Mouse (Mus musculus): ENCODE data around the gene Cdc42ep4. TPM values are rescaled to one million over a fixed set of nuclear protein-coding genes. Genes with fewer than 3 reads are reported as not detected.

Gene Cdc42ep4
- total and polyA plus RNA-seq, 3 experiments, result 2.3 to 8.1 (median 3.4) TPM

DNA sequence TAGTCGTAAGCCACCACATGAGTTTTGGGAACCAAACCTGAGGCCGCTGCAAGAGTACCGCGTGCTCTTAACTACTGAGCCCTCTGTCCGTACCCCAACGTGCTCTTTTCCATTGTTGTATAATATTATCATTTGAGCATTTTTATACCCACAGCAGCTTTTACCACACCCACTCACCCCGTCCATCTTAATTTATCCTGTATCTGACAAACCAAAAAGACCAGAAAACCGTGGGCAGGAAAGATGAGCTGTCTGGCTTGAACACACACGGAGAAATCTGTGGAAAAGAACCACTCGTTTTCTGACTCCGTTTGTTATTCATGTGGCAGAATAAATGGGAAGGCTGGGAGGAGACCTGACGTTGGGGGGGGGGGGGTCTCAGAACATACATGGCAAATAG is 61.2 kb downstream of the Cdc42ep4 start:
- peaks cover 49 to 79% of the 10 kb centered on the region in 2 experiments for H3K36me3 ChIP-seq (replicated peaks in 1 of 2; ENCODE audit: control insufficient read depth in 1 of 2, insufficient read depth in 1 of 2, low read length in 1 of 2)

DNA sequence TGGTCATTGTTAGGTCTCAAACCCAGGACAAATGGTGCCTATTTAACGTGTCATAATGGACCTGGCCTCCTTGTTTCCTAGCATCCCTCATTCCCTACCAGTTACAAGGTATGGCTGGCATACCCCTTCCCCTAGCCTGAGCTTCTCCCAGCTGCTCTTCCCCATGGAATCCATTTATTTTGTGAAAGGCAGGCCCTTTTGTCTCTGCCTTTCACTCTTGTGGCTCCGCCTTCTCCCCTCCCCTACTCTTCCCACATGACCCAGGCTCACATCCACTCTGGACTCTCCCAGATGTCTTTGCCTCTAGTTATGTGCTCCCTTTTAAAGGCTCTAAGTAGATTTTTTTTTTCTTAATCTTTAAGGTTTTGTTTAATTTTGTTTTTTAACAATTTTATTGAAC is 64.7 kb downstream of the Cdc42ep4 start:
- no peak for DNase-seq (ENCODE audit: extremely low read depth)
- no peak overlapping the region for H3K9ac ChIP-seq (ENCODE audit: insufficient read depth, low read depth)
- H3K4me2 ChIP-seq (ENCODE audit: insufficient read depth, low read depth, poor library complexity, severe bottlenecking), result no peak overlapping the region
- no peak overlapping the region for H3K4me3 ChIP-seq (replicated peaks in 1 of 3; ENCODE audit: low read depth in 2 of 3, low read length in 2 of 3, poor library complexity in 1 of 3)
- no peak for TF ChIP-seq CHD1 (IDR thresholded peaks at IDR 0.05; ENCODE audit: low read depth, low read length)
- TF ChIP-seq USF2 (conservative IDR thresholded peaks at IDR 0.05; ENCODE audit: low read depth, low read length), result no peak
- TF ChIP-seq KAT2A (IDR thresholded peaks at IDR 0.05; ENCODE audit: insufficient replicate concordance, low read length), result no peak
- TF ChIP-seq UBTF (IDR thresholded peaks at IDR 0.05; ENCODE audit: low read depth, low read length), result no peak
- no peak for TF ChIP-seq MAZ (IDR thresholded peaks at IDR 0.05; ENCODE audit: low read depth, low read length)
- no peak for TF ChIP-seq MEF2A (IDR thresholded peaks at IDR 0.05; ENCODE audit: borderline replicate concordance, low read depth, low read length)
- no peak for TF ChIP-seq TCF12 (IDR thresholded peaks at IDR 0.05; ENCODE audit: low read depth, low read length)
- TF ChIP-seq TBP (conservative IDR thresholded peaks at IDR 0.05; ENCODE audit: low read depth, low read length), result no peak
- TF ChIP-seq E2F4 (IDR thresholded peaks at IDR 0.05; ENCODE audit: insufficient replicate concordance, low read depth, low read length), result no peak
- TF ChIP-seq RAD21 (IDR thresholded peaks at IDR 0.05; ENCODE audit: low read depth, low read length), result no peak
- TF ChIP-seq ETS1 (conservative IDR thresholded peaks at IDR 0.05; ENCODE audit: low read depth, low read length), result no peak
- no peak for TF ChIP-seq JUN (IDR thresholded peaks at IDR 0.05; ENCODE audit: insufficient read depth, low read depth, low read length)
- no peak for TF ChIP-seq PAX5 (IDR thresholded peaks at IDR 0.05; ENCODE audit: low read length)
- no peak for TF ChIP-seq SIN3A (IDR thresholded peaks at IDR 0.05; ENCODE audit: low read length)
- in situ Hi-C loops (cut with MboI; ENCODE audit: low pct_ligation_motif_present, low pct_unique_long_range_greater_than_20kb, low sequenced_read_pairs) (no loop called here), dilution Hi-C loops (cut with MboI; ENCODE audit: extremely low pct_ligation_motif_present, extremely low pct_unique_long_range_greater_than_20kb, low sequenced_read_pairs) (no loop called here)
- no peaks in the 10 kb centered on the region for H3K9me3 ChIP-seq (replicated peaks; ENCODE audit: low read length)
- H3K27me3 ChIP-seq (replicated peaks), result no peaks in the 10 kb centered on the region
- H3K36me3 ChIP-seq (replicated peaks in 1 of 2; ENCODE audit: control insufficient read depth in 1 of 2, insufficient read depth in 1 of 2, low read length in 1 of 2), result peaks cover 23 to 46% of the 10 kb centered on the region in 2 experiments
- H3K79me2 ChIP-seq (replicated peaks; ENCODE audit: control insufficient read depth, extremely low read depth, insufficient read depth, poor library complexity, severe bottlenecking), result peaks cover 47% of the 10 kb centered on the region
- H3K4me1 ChIP-seq (ENCODE audit: control insufficient read depth in 1 of 2, insufficient read depth in 2 of 2), result peaks cover 8 to 50% of the 10 kb centered on the region in 2 experiments
- no peak overlapping the region for H3K27ac ChIP-seq (ENCODE audit: insufficient read depth, low read depth)

More for the DNA sequence above, 61.2 kb downstream of the Cdc42ep4 start:
- Histone ChIP-seq H3K9ac (ENCODE audit: insufficient read depth, low read depth) (no peak overlapping the region), H3K79me2 (replicated peaks; ENCODE audit: control insufficient read depth, extremely low read depth, insufficient read depth, poor library complexity, severe bottlenecking) (peaks cover 20% of the 10 kb centered on the region), H3K9me3 (replicated peaks; ENCODE audit: low read length) (peaks cover 3% of the 10 kb centered on the region), H3K4me3 (replicated peaks in 1 of 3; ENCODE audit: low read depth in 2 of 3, low read length in 2 of 3, poor library complexity in 1 of 3) (no peak overlapping the region), H3K27ac (ENCODE audit: insufficient read depth, low read depth) (no peak overlapping the region), H3K4me2 (ENCODE audit: insufficient read depth, low read depth, poor library complexity, severe bottlenecking) (no peak overlapping the region), H3K4me1 (ENCODE audit: control insufficient read depth in 1 of 2, insufficient read depth in 2 of 2) (peaks cover 8 to 58% of the 10 kb centered on the region in 2 experiments), H3K27me3 (replicated peaks) (no peaks in the 10 kb centered on the region)
- DNase-seq (ENCODE audit: extremely low read depth), result no peak
- TF ChIP-seq SIN3A (IDR thresholded peaks at IDR 0.05; ENCODE audit: low read length) (no peak), CHD1 (IDR thresholded peaks at IDR 0.05; ENCODE audit: low read depth, low read length) (no peak), RAD21 (IDR thresholded peaks at IDR 0.05; ENCODE audit: low read depth, low read length) (no peak), CHD2 (IDR thresholded peaks at IDR 0.05; ENCODE audit: low read length) (no peak), ETS1 (conservative IDR thresholded peaks at IDR 0.05; ENCODE audit: low read depth, low read length) (no peak), USF2 (conservative IDR thresholded peaks at IDR 0.05; ENCODE audit: low read depth, low read length) (no peak), RCOR1 (conservative IDR thresholded peaks at IDR 0.05; ENCODE audit: low read depth, low read length) (no peak), POLR2A (IDR thresholded peaks at IDR 0.05; ENCODE audit: low read depth, low read length) (no peak), EP300 (IDR thresholded peaks at IDR 0.05; ENCODE audit: low read length) (no peak), CTCF (conservative IDR thresholded peaks at IDR 0.05 in 1 of 2, IDR thresholded peaks at IDR 0.05 in 1 of 2; ENCODE audit: low read depth in 2 of 2, low read length in 2 of 2) (no peak), MEF2A (IDR thresholded peaks at IDR 0.05; ENCODE audit: borderline replicate concordance, low read depth, low read length) (no peak), USF1 (IDR thresholded peaks at IDR 0.05; ENCODE audit: low read depth, low read length) (no peak), SMC3 (IDR thresholded peaks at IDR 0.05; ENCODE audit: low read depth, low read length) (no peak), NRF1 (IDR thresholded peaks at IDR 0.05; ENCODE audit: low read depth, low read length) (no peak)
- in situ Hi-C loops (cut with MboI; ENCODE audit: low pct_ligation_motif_present, low pct_unique_long_range_greater_than_20kb, low sequenced_read_pairs) (no loop called here), dilution Hi-C loops (cut with MboI; ENCODE audit: extremely low pct_ligation_motif_present, extremely low pct_unique_long_range_greater_than_20kb, low sequenced_read_pairs) (no loop called here)
